In the genomic region with DNA sequence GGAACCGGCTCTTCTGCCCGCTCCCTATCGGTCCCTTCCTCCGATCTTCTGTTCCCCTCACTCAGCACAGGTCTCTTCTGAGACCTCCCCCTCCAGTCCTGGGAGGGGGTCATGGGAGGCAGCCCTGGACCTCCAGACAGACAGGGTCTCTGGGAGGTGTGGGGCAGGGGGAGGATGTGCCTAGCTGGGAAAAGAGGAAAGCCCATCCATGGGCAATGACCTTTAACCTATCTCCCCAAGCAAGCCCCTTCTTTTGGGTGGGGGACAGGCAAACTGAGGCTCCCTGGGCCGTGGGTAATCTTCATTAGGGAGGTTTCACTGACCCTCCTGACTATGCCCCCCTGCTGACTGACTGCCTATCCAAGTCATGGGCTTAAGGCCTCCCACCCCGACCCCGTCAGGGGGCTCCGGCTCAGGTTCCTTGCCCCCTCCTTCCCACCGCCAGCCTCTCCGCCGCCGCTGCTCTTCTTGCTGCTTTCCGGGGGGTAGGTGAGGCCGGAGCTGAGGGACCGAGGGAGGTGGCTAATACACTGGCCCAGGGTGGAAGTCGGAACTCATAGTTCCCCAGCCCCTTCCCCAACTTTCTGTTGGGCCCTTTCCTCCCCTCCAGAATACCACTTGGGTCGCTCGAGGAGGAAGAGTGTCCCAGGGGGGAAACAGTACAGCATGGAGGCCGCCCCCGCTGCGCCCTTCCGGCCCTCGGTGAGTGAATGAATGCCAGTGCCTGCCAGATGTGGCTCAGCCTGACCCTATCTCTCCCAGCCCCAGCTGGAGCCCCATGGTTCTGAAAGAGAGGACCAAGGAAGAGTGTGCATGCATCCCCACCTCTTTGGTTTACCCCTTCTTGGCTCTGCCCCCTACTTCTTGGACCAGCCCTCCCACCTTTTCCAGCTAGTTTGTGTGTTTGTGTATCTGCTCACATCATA, we compare ENCODE assay signal across 8 mouse cellular contexts. TPM values are rescaled to one million over a fixed set of nuclear protein-coding genes. Genes with fewer than 3 reads are reported as not detected.
DNase-seq lines count a peak whose midpoint lies in the region; ATAC-seq and TF ChIP-seq lines count a peak whose summit lies in the region.

No protein-coding gene starts in this region.

- 10% methylated on average over 23 of the region's 23 CpGs for WGBS in liver, embryonic 14.5 days (ENCODE audit: insufficient replicate concordance)

- TF ChIP-seq EP300 in liver, embryonic 14.5 days (IDR thresholded peaks at IDR 0.05; ENCODE audit: low read depth), result no peak

- peak overlapping the region; percentile 65 for H3K4me2 ChIP-seq in liver, embryonic 14.5 days (ENCODE audit: low read depth)

- H3K4me1 ChIP-seq in liver, embryonic 14.5 days (replicated peaks; ENCODE audit: control insufficient read depth in 2 of 2, insufficient read depth in 2 of 2, low read length in 1 of 2), result peaks cover 22 to 48% of the 10 kb centered on the region in 2 experiments

- peak overlapping the region; percentile 10 to 18; a peak in 3 of 4 replicates for H3K4me3 ChIP-seq in liver, embryonic 14.5 days (ENCODE audit: insufficient read depth in 1 of 2, low read depth in 2 of 2, low read length in 2 of 2)

- TF ChIP-seq CTCF in liver, embryonic 14.5 days (IDR thresholded peaks at IDR 0.05; ENCODE audit: low read depth), result no peak

- no peak overlapping the region for H3K27ac ChIP-seq in liver, embryonic 14.5 days

- no peak for ATAC-seq in liver, embryonic 14.5 days (ENCODE audit: insufficient read depth)

- no peaks in the 10 kb centered on the region for H3K36me3 ChIP-seq in liver, embryonic 14.5 days (replicated peaks; ENCODE audit: control insufficient read depth, insufficient read depth, low read depth)

- intact Hi-C loops in heart, postnatal 25 days (cut with DNase I), result no loop called here

- H3K27me3 ChIP-seq in liver, embryonic 14.5 days (ENCODE audit: control insufficient read depth, insufficient read depth, low read length), result no peaks in the 10 kb centered on the region; the same call in 1 of the 2 replicates

- no peaks in the 10 kb centered on the region for H3K9me3 ChIP-seq in liver, embryonic 14.5 days (ENCODE audit: control insufficient read depth, low read length)

- DNase-seq in heart, adult 11 months, result peak; percentile 94
- no peak for DNase-seq in heart, postnatal 25 days (ENCODE audit: low spot score)
- peak; percentile 17 for DNase-seq in thymus, postnatal 0 days (ENCODE audit: low spot score)
- no peak for DNase-seq in thymus, adult 18-20 months
- no peak for DNase-seq in liver, embryonic 14.5 days (ENCODE audit: low read depth in 3 of 3, low spot score in 3 of 3)
- no peak for DNase-seq in ovary, postnatal 36 days (ENCODE audit: low spot score)
- no peak for DNase-seq in ovary, postnatal 10 days (ENCODE audit: low spot score)
- DNase-seq in left cerebral cortex, adult 11 months (ENCODE audit: low spot score), result no peak

- H3K9ac ChIP-seq in liver, embryonic 14.5 days (replicated peaks), result peak overlapping the region; percentile 15

RNA-seq across cellular contexts. Expression of a gene that starts 11.2 kb away (rescaled TPM):
- total RNA-seq in heart, postnatal 25 days (2021), result 1 to 10 TPM; 5.3 to 5.5 TPM
- polyA plus RNA-seq in thymus, postnatal 0 days (2015; fragmentation: Nextera tagmentation; extraction: Ambion mirVana), result 0.21 TPM in 2 replicates
- 3.4 TPM in 2 replicates for polyA plus RNA-seq in liver, embryonic 14.5 days (2012; rRNA removed)
- 0.08 and 0.13 TPM in 2 replicates for polyA plus RNA-seq in liver, embryonic 14.5 days (2014; fragmentation: Nextera tagmentation; extraction: Ambion mirVana)

RNA-seq across cellular contexts. Expression of a gene that starts 12.8 kb away (rescaled TPM):
- total RNA-seq in heart, postnatal 25 days (2021), result 10 to 100 TPM; 91.4 to 92.5 TPM
- polyA plus RNA-seq in thymus, postnatal 0 days (2015; fragmentation: Nextera tagmentation; extraction: Ambion mirVana), result 237 and 241 TPM in 2 replicates
- 53.0 and 53.5 TPM in 2 replicates for polyA plus RNA-seq in liver, embryonic 14.5 days (2012; rRNA removed)
- polyA plus RNA-seq in liver, embryonic 14.5 days (2014; fragmentation: Nextera tagmentation; extraction: Ambion mirVana), result 82.5 and 86.8 TPM in 2 replicates

RNA-seq across cellular contexts. Expression of a gene that starts 19.4 kb away (rescaled TPM):
- 10 to 100 TPM; 10.8 to 12.3 TPM for total RNA-seq in heart, postnatal 25 days (2021)
- polyA plus RNA-seq in thymus, postnatal 0 days (2015; fragmentation: Nextera tagmentation; extraction: Ambion mirVana), result 8.5 and 9.3 TPM in 2 replicates
- 6.3 and 6.4 TPM in 2 replicates for polyA plus RNA-seq in liver, embryonic 14.5 days (2012; rRNA removed)
- polyA plus RNA-seq in liver, embryonic 14.5 days (2014; fragmentation: Nextera tagmentation; extraction: Ambion mirVana), result 0.94 and 1.7 TPM in 2 replicates

RNA-seq across cellular contexts. Expression of a gene that starts 20.8 kb away (rescaled TPM):
- 1 to 10 TPM; 2.9 to 3.8 TPM for total RNA-seq in heart, postnatal 25 days (2021)
- polyA plus RNA-seq in thymus, postnatal 0 days (2015; fragmentation: Nextera tagmentation; extraction: Ambion mirVana), result 21.1 and 24.0 TPM in 2 replicates
- 3.1 and 4.0 TPM in 2 replicates for polyA plus RNA-seq in liver, embryonic 14.5 days (2012; rRNA removed)
- 2.6 and 3.4 TPM in 2 replicates for polyA plus RNA-seq in liver, embryonic 14.5 days (2014; fragmentation: Nextera tagmentation; extraction: Ambion mirVana)

RNA-seq across cellular contexts. Expression of a gene that starts 35.3 kb away (rescaled TPM):
- total RNA-seq in heart, postnatal 25 days (2021), result under 1 TPM; 0.44 to 0.48 TPM
- polyA plus RNA-seq in thymus, postnatal 0 days (2015; fragmentation: Nextera tagmentation; extraction: Ambion mirVana), result 4.2 and 5.8 TPM in 2 replicates
- 12.2 and 13.8 TPM in 2 replicates for polyA plus RNA-seq in liver, embryonic 14.5 days (2012; rRNA removed)
- polyA plus RNA-seq in liver, embryonic 14.5 days (2014; fragmentation: Nextera tagmentation; extraction: Ambion mirVana), result 2.7 and 3.3 TPM in 2 replicates

Comparison
In these comparisons a context has a peak if more than half of its experiments do, and no peak if none do; other contexts are left out.
1. DNase-seq: peak in heart, adult 11 months (single experiment) and thymus, postnatal 0 days (single experiment); none in heart, postnatal 25 days (single experiment), thymus, adult 18-20 months (0 of 2), liver, embryonic 14.5 days (0 of 3), ovary, postnatal 36 days (single experiment), ovary, postnatal 10 days (single experiment) and left cerebral cortex, adult 11 months (single experiment).